Mouse (Mus musculus) kidney, adult 11 months (tissue): ENCODE results near the gene Gpd1l.
A peak's percentile ranks its signal among the peaks of the same experiment; 100 is the strongest.
"Not testable (repeated sequence)": the region's sequence is repeated elsewhere in the genome, so short reads cannot be mapped to it uniquely, and the experiment has no call there.

Experiments
- DNase-seq: peaks from one replicate; pipeline ENCODE4 v3.0.0; 2022

Gene Gpd1l

DNA sequence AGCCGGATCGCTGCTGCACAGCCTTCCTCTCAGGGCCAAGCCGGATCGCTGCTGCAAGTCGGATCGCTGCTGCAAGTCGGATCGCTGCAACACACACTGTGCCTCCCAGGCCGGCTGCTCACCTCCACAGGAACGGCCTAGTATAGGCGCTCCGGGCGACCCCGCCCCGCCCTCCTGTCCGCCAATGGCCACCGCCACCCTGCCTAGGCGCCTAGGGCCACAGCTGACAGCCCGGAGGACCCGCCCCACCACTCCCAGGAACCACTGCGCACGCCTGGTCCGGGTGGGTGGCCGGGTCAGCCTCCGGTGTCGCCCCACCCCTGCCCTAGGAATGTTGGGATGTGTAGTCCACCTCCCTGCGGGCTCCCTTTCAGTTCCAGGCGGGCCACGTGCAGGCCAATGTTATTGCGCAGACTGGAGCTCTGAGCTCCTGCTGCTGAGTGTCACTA, at the start of gene Gpd1l:
TSS of gene Gpd1l (minus strand) at position 265 of the 449 bp plus-strand sequence.
- DNase-seq = peak; percentile 98

DNA sequence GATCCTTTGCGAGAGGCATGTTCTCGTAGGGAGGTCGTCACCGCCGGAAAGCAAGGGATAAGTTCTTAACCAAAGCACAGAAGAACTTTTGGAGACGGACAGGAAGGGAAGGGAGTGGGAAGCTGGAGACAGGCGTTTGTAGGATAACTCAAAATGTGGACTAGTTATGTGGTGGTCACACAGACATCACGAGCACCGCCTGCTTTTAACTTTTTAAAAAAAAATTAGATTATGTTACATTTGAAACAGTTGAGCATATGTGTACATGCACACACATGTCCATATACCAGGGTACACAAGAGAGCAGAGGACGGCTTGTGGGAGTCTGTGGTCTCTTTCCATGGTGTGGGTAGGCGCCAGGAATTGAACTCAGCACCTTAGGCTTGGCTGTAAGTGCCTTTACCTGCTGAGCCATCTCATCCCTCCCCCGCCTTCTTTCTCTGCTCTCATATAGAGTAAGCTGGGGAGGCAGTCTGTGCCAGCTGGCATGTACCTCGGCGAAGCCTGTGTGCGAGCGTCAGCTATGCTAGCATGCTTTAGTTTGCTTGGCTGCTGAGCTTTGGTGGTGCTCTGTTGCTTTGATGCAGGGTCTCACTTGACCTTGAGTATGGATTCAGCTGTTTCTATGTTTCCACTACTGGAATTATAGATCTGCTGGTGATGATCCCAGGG, 49.0 kb upstream of the Gpd1l start, which contains the start of gene Rps27rt:
TSS of gene Rps27rt (minus strand) at position 51 of the 672 bp plus-strand sequence.
- DNase-seq = no peak

DNA sequence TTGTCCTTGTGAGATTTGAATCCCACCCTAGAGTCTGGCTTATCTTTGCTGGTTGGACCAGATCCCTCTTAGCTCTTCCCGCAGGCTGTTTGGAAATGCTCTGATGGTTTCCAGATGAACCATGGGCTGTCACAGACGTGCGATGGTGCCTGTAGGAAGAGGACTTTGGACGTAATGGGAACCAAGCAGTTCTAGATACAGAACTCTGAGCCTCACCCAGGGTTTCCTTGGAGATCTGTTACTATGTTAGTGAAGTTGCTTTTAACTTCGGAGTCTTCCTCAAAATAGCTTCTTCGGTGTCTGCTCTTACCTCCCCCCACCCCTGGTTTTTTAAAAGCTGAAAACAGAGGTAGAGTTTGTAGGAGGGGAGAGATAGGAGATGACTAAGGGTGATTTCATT, 46.2 kb upstream of the Gpd1l start:
- DNase-seq = no peak

DNA sequence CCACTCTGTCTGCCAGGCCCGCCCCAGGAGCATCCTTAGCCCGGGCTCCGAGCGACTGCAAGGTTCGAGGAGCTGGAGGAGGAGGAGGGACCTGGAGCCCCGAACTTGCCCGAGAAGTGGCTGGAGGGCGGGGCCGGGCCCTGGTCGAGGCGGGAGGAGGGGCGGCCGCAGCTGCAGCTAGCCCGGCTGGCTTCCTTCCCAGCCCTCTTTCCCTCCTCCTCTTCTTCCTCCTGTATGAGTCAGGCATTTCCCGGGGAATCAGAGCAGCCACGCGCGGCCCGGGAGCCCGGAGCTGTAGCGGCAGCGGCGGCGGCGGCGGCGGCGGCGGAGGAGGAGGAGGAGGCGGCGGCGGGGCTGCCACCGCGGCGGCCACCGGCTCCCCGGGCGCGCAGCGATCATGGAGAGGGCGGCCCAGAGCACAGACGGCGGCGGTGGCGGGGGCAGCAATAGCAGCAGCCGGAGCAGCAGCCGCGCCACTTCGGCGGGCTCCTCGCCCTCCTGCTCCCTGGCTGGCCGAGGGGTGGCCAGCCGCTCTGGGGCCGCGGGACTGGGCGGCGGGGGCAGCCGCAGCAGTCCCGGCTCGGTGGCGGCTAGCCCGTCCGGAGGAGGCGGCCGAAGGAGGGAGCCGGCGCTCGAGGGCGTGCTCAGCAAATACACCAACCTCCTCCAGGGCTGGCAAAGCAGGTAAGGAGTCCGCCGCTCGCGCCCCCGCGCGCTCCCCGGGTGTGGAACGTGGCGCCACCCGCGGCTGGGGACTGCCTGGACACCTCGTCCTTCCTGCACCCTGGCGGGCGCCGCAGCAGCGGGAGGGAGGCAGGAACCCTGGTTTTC, 44.7 kb upstream of the Gpd1l start, which contains the start of gene Osbpl10:
TSS of gene Osbpl10 (plus strand) at position 289 of the 831 bp plus-strand sequence.
- peak; percentile 90 for DNase-seq

DNA sequence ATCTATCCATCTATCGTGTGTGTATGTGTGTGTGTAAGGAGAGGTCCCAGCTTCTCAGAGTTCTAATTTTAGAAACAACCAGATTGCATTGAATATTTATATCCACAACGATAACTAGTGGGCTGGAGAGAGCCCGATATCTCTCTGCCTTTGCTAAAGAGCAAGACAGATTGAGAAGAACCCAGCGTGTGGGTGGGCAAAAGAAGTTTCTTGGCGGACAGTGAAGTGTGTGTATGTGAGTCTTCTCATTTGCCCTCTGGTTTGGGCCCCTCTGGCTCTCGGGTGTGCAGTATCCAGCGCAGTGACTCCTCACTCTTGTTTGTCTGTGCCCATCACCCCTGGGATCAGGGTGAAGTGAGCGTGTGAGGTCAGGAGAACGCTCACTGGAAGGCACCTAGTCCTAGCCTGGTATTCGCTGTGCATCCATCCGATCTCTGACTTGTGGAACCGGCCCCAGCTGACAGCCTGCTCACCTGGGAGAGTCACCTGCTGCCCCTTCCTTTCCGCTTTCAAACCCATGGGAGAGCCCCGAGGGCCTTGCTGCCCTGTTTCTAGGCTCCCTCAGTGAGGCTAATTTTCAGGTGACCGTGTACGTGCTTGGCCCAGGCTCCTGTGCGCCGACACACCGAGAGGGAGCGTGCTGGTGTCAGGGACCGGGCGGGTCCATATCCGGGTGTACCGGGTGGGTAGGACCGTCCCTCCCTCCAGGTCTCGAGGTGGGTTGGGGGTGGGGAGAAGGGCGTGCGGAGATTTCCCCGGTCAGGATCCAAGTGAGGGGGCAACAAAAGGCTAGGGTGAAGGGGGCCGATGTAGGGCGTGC, 43.9 kb upstream of the Gpd1l start:
- no peak for DNase-seq

DNA sequence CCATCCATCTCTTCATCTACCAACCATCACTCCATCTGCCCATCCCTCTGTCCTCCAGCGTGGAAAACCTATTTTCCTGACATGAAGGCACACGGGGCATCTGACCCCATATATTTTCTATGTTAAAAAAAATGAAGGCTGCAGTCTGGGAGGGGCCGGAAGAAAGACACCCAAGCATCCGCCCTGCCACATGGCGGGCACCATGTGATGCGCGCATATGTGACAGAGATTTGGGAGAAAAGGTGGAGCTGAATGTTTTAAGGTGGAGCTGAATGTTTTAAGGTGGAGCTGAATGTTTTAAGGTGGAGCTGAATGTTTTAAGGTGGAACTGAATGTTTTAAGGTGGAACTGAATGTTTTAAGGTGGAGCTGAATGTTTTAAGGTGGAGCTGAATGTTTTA, 32.5 kb upstream of the Gpd1l start:
- DNase-seq = not testable (repeated sequence)

DNA sequence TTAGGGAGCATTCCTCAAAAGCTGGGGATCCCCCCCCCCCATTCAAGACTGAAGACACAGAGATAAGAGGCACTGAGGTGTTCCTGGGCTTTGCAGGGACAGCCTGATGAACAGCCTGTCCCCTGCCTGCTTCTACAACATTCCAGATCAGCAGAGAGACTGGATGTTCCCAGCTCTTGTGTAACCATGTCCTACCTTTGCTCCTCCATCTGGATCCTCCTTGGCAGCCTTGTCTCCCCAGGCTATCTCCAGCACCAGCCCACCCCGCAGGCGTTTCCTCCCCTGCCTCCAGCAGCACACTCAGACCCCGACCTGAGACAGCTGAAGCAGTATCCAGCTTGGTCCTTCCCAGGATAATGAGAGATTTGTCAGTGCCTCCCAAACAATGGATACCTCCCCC, 30.3 kb upstream of the Gpd1l start:
- DNase-seq = no peak

GRCm38 (mm10) chr9:114960844-114961243, 27.1 kb upstream of the Gpd1l start:
- no peak for DNase-seq

DNA sequence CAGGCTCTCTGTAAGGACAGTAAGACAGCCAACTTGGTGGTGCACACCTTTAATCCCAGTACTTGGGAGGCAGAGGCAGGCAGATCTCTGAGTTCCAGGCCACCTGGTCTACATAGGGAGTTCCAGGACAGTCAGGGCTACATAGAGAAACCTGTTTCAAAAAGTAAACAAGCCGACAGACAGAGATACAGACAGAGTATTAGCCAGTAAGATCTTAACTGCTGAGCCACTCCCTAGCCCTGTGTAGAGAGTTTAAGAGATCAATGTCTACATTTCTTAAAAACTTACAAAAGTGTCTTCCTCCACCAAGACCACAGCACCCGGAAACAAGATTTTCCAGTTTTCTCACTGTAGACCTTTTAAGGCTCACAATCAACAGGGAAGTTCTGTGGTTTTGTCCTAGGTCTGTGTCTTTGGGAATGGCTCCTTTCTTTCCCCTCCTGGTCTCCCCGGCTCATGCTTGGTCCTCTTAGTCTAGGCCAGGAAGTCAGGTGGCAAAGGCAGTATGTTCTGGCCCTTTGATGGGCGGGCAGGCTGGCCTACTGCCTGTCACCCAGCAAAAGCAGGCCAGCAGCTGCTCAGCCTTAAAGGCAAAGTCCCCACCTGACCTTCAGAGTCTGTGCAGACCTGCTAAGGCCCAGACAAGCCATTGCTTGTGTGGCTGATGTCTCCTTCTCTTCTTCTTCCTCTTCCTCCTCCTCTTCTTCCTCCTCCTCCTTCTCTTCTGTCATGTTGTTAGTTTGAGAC, 26.4 kb upstream of the Gpd1l start:
- DNase-seq = peak; percentile 59

GRCm38 (mm10) chr9:114956945-114957344, 23.2 kb upstream of the Gpd1l start:
- no peak for DNase-seq

DNA sequence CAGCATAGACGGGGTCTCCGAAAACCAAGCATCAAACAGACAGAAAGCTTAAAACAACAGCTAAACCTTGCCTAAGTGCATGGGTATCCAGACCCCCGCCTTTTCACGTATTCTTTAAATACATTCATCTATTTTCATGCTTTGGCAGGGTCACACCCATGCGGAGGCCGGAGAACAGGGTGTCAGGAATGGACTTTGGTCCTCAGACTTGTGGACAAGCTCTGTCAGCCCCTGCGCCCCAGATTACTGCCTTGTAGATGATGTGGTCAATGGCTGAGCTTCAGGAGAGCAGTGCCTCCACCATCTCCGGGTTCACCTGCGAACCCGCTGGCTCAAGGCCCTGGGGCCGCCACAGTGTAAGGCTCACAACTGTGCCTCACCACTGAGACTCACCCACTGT, 21.6 kb upstream of the Gpd1l start:
- no peak for DNase-seq

GRCm38 (mm10) chr9:114952866-114953265, 19.1 kb upstream of the Gpd1l start:
- no peak for DNase-seq

DNA sequence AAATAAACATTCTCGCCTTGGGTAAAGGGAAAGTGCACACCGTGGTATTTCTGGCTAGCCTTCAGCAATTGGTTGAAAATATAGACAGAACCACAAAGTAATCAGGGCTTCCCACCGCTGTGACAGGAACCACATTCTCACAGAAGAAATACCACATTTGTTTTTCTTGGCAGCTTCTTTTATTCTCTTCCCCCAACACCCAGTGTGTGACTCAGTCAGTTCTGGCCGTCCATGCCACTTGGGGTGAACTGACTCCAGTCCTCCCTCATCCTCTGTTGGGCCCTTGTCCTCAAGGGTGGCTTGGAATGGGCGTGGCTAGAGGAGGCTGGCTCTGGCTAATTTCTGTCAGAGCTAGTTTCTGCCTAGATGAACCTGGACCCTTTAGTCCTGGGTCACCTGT, 14.6 kb upstream of the Gpd1l start:
- DNase-seq = no peak

- no peak for DNase-seq
Observed at GRCm38 (mm10) chr9:114945576-114945975, 11.8 kb upstream of the Gpd1l start.

DNA sequence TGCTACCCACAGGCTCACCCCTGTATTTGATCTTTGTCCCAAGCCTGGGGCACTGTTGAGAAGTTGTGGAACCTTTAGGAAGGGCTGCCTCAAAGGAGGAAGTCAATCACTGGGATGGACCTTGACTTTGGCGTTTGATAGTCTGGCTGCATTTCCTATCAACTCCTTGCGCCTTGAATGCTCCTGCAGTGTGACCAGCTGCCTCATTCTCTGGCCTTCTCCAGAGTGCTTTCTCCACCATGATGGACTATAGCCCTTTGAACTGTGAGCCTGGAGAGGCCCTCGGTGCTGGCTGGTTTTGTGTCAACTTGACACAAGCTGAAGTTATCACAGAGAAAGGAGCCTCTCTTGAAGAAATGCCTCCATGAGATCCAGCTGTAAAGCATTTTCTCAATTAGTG, 10.9 kb upstream of the Gpd1l start:
- no peak for DNase-seq

GRCm38 (mm10) chr9:114936687-114937086, 2.9 kb upstream of the Gpd1l start:
- no peak for DNase-seq

- DNase-seq = no peak
Observed at GRCm38 (mm10) chr9:114935321-114935720, 1.5 kb upstream of the Gpd1l start.

DNA sequence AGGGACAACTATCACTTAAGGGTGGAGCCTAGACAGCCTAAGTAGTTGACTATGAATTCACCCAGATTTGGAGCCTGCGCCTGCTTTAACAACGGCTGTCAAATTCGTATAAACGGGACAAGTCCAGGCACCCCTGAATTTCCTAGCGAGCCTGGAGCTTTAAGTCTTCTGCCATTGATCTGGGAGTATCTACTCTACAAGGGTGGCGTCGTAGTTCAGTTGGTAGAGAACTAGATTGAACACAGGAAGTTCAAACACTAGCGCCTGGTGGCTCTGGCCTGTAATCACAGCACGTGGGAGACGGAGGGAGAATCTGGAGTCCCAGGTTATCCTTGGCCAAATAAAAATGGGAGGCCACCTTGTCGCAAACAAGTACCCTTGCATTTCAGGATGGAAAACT, 444 bp upstream of the Gpd1l start:
- DNase-seq = no peak

GRCm38 (mm10) chr9:114933037-114933722, 607 bp downstream of the Gpd1l start:
- no peak for DNase-seq

- peak; percentile 49 for DNase-seq
Observed at GRCm38 (mm10) chr9:114932607-114933006, 1.2 kb downstream of the Gpd1l start.

GRCm38 (mm10) chr9:114930464-114931090, 3.2 kb downstream of the Gpd1l start:
- DNase-seq = peak; percentile 90
